Comparison of ENCODE assay signal across 8 mouse cellular contexts in the genomic region with DNA sequence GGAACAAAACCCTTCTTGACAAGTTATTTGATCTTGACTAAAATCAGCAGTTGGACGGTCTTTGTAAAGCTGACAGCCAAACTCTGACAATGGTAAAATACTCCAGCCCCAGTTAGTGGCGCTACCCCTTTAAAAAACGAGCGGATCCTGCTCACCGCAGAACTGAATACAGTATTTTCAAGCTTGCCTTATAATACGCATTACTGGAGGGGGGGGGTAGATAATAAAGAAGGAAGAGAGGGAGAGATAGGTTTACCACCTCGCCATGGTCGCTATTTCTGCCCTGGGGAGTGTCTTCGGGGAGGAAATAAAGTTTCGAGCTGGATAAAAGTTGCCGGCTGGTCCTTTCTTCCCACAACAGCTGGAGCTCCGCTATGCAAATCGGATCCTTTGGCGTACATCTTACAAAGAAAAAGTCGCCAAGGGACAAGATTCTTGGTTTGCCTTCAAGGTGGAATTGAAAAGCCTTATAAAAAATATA. TPM values are rescaled to one million over a fixed set of nuclear protein-coding genes. Genes with fewer than 3 reads are reported as not detected.
DNase-seq lines count a peak whose midpoint lies in the region; ATAC-seq and TF ChIP-seq lines count a peak whose summit lies in the region.

No protein-coding gene starts in this region.

- no peak for TF ChIP-seq POLR2A in limb, embryonic 14.5 days (IDR thresholded peaks at IDR 0.05; ENCODE audit: borderline replicate concordance, extremely low read depth, insufficient read depth, insufficient read length)

- H3K27ac ChIP-seq in brown adipose tissue, adult 24 weeks (replicated peaks; ENCODE audit: low read depth, low read length), result peak overlapping the region; percentile 89
- peak overlapping the region; percentile 75 for H3K27ac ChIP-seq in hindbrain, embryonic 16.5 days (ENCODE audit: low read depth, low read length)
- peak overlapping the region; percentile 87 for H3K27ac ChIP-seq in limb, embryonic 14.5 days (replicated peaks; ENCODE audit: low read depth, low read length)
- peak overlapping the region; percentile 70 for H3K27ac ChIP-seq in midbrain, embryonic 13.5 days

- H3K4me1 ChIP-seq in brown adipose tissue, adult 24 weeks (ENCODE audit: control insufficient read depth, insufficient read depth, insufficient read length, low read length), result no peaks in the 10 kb centered on the region
- peaks cover 13% of the 10 kb centered on the region for H3K4me1 ChIP-seq in hindbrain, embryonic 16.5 days (ENCODE audit: control insufficient read depth, insufficient read depth, low read depth, low read length)
- H3K4me1 ChIP-seq in limb, embryonic 14.5 days (ENCODE audit: control insufficient read depth, insufficient read depth, low read length), result peaks cover 20% of the 10 kb centered on the region
- H3K4me1 ChIP-seq in midbrain, embryonic 13.5 days (replicated peaks), result peaks cover 44% of the 10 kb centered on the region

- under 1% methylated on average over 15 of the region's 15 CpGs for WGBS in hindbrain, embryonic 16.5 days
- under 1% methylated on average over 15 of the region's 15 CpGs for WGBS in limb, embryonic 14.5 days
- WGBS in midbrain, embryonic 13.5 days, result under 1% methylated on average over 15 of the region's 15 CpGs

- no peak; the same call in 1 of the 2 replicates for ATAC-seq in hindbrain, embryonic 16.5 days
- ATAC-seq in limb, embryonic 14.5 days (ENCODE audit: low FRiP score, low read depth), result peak; percentile 10; the same call in 1 of the 2 replicates
- no peak for ATAC-seq in midbrain, embryonic 13.5 days

- H3K9ac ChIP-seq in hindbrain, embryonic 16.5 days (ENCODE audit: low read depth, low read length), result peak overlapping the region; percentile 54
- H3K9ac ChIP-seq in limb, embryonic 14.5 days (ENCODE audit: low read depth, low read length, severe bottlenecking), result peak overlapping the region; percentile 69
- H3K9ac ChIP-seq in midbrain, embryonic 13.5 days (replicated peaks), result peak overlapping the region; percentile 76

- no peaks in the 10 kb centered on the region for H3K27me3 ChIP-seq in hindbrain, embryonic 16.5 days (replicated peaks; ENCODE audit: control insufficient read depth, insufficient read depth, low read length)
- no peaks in the 10 kb centered on the region for H3K27me3 ChIP-seq in limb, embryonic 14.5 days (ENCODE audit: control insufficient read depth, insufficient read depth, low read length)
- H3K27me3 ChIP-seq in midbrain, embryonic 13.5 days, result no peaks in the 10 kb centered on the region
- no peaks in the 10 kb centered on the region for H3K27me3 ChIP-seq in splenic B cell, adult 2 months (ENCODE audit: control insufficient read depth, insufficient read depth, low read length, poor library complexity, severe bottlenecking)

- H3K4me2 ChIP-seq in hindbrain, embryonic 16.5 days (ENCODE audit: low read length), result peak overlapping the region; percentile 81
- peak overlapping the region; percentile 90 for H3K4me2 ChIP-seq in limb, embryonic 14.5 days (replicated peaks; ENCODE audit: low read depth, low read length, severe bottlenecking)
- H3K4me2 ChIP-seq in midbrain, embryonic 13.5 days (replicated peaks), result peak overlapping the region; percentile 84

- H3K9me3 ChIP-seq in hindbrain, embryonic 16.5 days (ENCODE audit: control insufficient read depth, low read length), result no peaks in the 10 kb centered on the region
- no peaks in the 10 kb centered on the region for H3K9me3 ChIP-seq in limb, embryonic 14.5 days (ENCODE audit: control insufficient read depth, low read length)
- no peaks in the 10 kb centered on the region for H3K9me3 ChIP-seq in midbrain, embryonic 13.5 days

- peak overlapping the region; percentile 99 for H3K4me3 ChIP-seq in brown adipose tissue, adult 24 weeks (ENCODE audit: insufficient read depth, low read depth, low read length)
- peak overlapping the region; percentile 62 for H3K4me3 ChIP-seq in hindbrain, embryonic 16.5 days (ENCODE audit: low read length)
- peak overlapping the region; percentile 66 for H3K4me3 ChIP-seq in limb, embryonic 14.5 days (replicated peaks; ENCODE audit: low read length)
- H3K4me3 ChIP-seq in midbrain, embryonic 13.5 days (replicated peaks), result peak overlapping the region; percentile 62

- DNase-seq in layer of hippocampus, adult 18-20 months (ENCODE audit: low spot score in 2 of 2), result peak; percentile 24 to 69
- no peak for DNase-seq in layer of hippocampus, adult 9-10 months (ENCODE audit: low spot score)
- DNase-seq in gastrocnemius, adult 18-20 months (ENCODE audit: low spot score), result peak; percentile 37
- DNase-seq in limb, embryonic 14.5 days (ENCODE audit: low spot score), result peak; percentile 81
- peak; percentile 76 for DNase-seq in splenic B cell, adult 2 months (ENCODE audit: low read depth, low spot score)

- no peaks in the 10 kb centered on the region for H3K36me3 ChIP-seq in hindbrain, embryonic 16.5 days (ENCODE audit: control insufficient read depth, insufficient read depth, low read length)
- peaks cover 9% of the 10 kb centered on the region for H3K36me3 ChIP-seq in limb, embryonic 14.5 days (ENCODE audit: control insufficient read depth, insufficient read depth, low read length)
- 0 out of 2 replicates have a peak, but pooled peaks cover 3% of the 10 kb centered on the region for H3K36me3 ChIP-seq in midbrain, embryonic 13.5 days
- no peaks in the 10 kb centered on the region for H3K36me3 ChIP-seq in splenic B cell, adult 2 months (ENCODE audit: control insufficient read depth, insufficient read depth, low read length, poor library complexity, severe bottlenecking)

RNA-seq across cellular contexts. Expression of gene Arid5b, which starts 0.8 kb away (rescaled TPM):
- 10 to 100 TPM; 26.9 to 33.5 TPM for total RNA-seq in layer of hippocampus, adult 18-20 months (2021)
- 5.0 and 8.5 TPM in 2 replicates for polyA plus RNA-seq in brown adipose tissue, adult 24 weeks (2012; ENCODE audit: insufficient read depth, insufficient read length, missing spikeins)
- total RNA-seq in gastrocnemius, adult 18-20 months (2021), result 10 to 100 TPM; 16.6 to 33.9 TPM
- 16.6 TPM in 2 replicates for polyA plus RNA-seq in hindbrain, embryonic 16.5 days (2015; fragmentation: Nextera tagmentation; extraction: Ambion mirVana)
- 14.1 and 15.2 TPM in 2 replicates for polyA plus RNA-seq in limb, embryonic 14.5 days (2012; rRNA removed)
- polyA plus RNA-seq in limb, embryonic 14.5 days (2014; fragmentation: Nextera tagmentation; extraction: Ambion mirVana), result 41.0 and 45.3 TPM in 2 replicates
- 18.0 and 20.5 TPM in 2 replicates for polyA plus RNA-seq in midbrain, embryonic 13.5 days (2015; fragmentation: Nextera tagmentation; extraction: Ambion mirVana)
